Mouse (Mus musculus): ENCODE results near the gene Sbno1.

- TF ChIP-seq POLR2A (IDR thresholded peaks at IDR 0.05; ENCODE audit: extremely low read depth, insufficient read depth, low read length), result no peak
- no peak for TF ChIP-seq CTCF (IDR thresholded peaks at IDR 0.05; ENCODE audit: extremely low read depth, insufficient read depth, low read length)
These were observed 91.4 kb downstream of the Sbno1 start for GRCm38 (mm10) chr5:124334392-124334791.
